Mouse (Mus musculus) cerebellum, adult (tissue): ENCODE results near the gene Arhgap15.

Source experiments
- ATAC-seq: cut with Nextera tagmentation; 2 replicates; pipeline ENCODE4 v1.9.2; 2017; ENCODE audit warnings: mild to moderate bottlenecking, moderate library complexity, mixed read lengths; ENCODE audit not compliant: insufficient number of reproducible peaks, low FRiP score, low TSS enrichment

Arhgap15 gene

DNA sequence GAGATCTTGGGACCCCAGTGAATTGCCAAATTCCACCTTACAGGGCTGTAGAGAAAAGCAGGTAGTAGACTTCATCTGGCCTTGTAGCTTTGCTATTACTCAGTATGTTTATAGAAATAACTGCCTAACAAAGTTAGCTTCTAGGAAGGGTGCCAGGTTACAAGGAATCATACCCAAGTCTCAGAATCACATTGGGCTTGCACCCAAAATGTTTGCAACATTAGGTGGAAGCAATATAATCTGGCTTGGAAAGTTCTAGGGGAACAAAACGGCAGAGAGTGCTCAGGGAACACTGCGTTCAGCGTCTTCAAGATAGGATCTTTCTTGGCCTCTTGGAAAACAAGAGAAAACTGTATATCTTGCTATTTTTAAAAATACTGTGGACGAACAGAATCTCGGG lies 158.9 kb downstream of the Arhgap15 start:
- no peak for ATAC-seq

DNA sequence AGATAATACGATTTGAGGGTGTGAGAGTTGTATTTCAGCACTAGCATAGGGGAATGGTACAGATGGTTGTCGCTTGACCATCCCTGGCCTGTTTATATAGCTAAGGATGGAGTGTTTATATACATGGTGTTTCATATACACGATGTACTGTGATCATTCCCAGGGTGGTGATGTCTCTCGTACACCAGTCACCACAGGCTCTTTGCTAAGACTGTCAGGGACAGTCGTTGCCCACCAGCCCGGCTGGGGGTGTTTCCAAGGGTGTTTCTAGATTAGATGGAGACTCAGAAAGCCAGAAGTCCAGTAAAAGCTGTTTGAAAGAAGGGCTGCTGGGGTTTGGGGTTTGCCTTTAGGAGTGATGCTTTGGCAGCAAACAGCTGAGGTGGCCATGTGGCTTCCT lies 165.5 kb downstream of the Arhgap15 start:
- ATAC-seq: no peak

DNA sequence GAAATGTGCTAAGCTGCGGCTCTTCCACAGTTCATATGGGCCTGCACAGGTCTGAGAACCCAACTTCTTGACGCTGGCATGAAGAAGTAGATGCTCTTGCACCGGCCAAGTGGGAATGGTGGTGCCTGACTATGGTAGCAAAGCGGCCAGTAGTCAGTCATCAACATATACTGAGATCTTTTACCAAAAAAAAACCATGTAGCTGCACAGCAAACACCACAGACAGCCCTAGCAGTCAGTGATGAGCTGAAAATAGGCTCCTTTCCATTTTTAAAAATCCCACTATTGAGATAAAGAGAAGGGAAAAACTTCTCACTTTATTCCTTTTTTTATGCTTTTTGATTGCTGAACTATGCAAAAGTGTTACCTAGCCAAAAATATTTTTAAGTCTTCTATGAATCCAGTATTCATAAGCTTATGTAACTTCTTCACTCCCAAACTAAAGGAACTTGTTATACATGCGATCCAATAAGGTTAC lies 175.3 kb downstream of the Arhgap15 start:
- no peak for ATAC-seq

DNA sequence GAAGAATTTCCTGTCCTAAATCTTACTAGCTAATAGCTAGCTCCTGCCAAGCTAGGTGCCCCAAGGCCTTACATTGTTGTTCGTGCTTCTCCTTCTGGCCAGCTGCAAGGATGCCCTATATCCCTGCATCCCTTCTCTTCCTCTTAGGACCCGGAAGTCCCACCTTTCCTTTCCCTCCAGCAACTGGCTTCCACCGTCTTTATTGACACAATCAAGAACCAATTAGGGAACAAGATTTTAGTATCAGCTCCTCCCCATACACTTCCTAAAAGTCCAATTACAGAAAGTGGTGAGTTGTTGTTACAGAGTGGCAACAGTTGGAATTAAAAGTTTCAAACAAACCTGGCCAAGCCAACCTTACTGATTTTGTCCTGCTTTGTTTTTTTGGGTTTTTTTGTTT lies 183.1 kb downstream of the Arhgap15 start:
- ATAC-seq: no peak

DNA sequence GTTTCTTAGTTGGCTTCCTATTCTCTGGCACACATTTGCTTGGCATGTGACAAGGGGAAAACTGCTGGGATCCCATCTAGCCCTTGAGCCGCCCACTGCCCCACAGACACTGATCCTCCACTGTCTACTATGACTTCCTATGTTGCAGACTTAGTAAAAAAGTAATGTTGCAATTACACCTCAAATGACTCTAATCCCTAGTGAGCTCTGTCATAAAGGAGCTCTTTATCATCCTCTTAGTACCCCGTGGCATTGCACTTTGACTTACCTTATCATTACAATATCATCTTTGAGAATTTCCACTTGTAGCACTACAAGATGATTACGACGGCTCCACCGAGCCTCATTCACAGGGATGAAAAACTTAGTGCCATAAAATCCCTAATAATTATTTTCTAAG lies 190.6 kb downstream of the Arhgap15 start:
- ATAC-seq: no peak

DNA sequence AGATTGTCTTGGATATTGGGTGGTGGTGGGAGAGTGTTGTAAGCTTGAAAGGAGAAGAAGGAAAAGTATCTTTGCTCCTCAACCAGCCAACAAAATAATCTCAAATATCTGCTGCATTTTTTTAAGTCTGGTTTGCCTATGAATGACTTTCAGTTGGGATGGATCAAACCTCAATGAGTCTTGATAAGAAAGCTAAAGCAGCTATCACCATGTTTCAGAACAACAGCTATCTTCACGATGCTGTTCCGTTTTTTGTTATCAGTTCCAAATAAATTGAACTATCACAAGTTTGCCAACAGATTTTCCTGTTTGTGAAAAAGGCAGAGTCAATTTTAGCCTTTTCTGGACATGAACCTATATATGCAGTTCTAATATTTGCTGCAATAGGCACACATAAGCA lies 197.1 kb downstream of the Arhgap15 start:
- no peak for ATAC-seq

DNA sequence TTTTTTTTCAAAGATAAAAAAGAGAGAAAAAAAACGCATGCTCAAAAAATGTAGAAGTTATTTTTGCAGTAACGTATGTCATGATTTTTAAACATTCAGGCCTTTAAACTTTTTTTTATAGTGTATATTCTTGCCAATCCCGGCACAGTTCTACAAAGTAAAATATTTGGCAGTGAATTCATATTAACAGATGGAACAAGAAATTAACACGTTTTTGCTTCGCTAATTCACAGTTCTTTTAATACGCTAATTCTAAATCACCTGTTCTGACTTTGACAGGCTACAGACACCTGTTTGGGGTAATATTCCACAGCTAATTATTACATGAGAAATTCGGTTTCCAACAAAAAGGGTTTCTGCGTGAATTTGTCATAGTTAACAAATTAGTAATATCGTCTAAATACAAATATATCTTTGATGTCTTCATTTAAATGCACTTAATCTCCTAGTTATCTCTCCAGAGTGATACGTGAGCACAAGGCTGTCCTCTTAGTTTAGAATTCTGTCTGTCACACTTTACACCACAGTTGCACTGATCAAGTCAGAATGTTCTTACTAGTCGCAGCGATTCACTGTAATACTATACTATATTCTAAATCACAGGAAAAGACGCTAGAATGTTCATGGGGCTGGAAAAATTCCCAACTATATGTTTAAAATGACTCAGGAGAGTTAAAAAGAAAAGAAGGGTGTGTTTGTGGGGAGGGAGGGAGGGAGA lies 201.3 kb downstream of the Arhgap15 start:
- no peak for ATAC-seq

DNA sequence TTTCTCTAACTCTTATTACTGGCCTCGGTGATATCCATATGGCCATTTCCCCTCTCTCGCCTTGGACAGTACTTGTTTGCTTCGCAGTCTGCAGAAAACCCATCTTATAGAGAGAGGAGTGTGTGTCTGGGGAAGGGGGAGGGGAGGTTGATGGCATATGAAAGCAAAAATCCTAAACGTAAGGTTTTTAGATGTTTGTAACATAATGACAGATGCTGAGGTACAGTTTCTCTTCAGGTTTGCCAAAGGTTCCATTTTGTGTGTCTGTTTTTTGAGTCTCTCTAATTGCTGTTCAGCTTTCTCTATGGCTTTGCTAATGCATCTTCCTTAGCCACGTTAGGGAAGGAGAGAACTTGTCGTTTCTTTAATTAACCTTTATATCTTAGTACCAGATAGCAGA lies 202.1 kb downstream of the Arhgap15 start:
- no peak for ATAC-seq

DNA sequence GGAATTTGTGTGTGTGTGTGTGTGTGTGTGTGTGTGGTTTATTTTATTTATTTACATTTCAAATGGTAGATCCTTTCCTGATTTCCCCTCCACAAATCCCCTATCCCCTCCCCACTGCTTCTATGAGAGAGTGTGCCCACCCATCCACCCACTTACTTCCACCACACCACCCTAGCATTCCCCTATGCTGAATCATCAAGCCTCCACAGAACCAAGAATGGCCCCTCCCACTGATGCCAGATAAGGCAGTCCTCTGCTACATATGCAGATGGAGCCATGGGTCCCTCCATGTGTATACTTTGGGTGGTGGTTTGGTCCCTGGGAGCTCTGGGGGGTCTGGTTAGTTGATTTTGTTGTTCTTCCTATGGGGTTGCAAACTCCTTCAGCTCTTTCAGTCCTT lies 210.6 kb downstream of the Arhgap15 start:
- ATAC-seq: no peak

DNA sequence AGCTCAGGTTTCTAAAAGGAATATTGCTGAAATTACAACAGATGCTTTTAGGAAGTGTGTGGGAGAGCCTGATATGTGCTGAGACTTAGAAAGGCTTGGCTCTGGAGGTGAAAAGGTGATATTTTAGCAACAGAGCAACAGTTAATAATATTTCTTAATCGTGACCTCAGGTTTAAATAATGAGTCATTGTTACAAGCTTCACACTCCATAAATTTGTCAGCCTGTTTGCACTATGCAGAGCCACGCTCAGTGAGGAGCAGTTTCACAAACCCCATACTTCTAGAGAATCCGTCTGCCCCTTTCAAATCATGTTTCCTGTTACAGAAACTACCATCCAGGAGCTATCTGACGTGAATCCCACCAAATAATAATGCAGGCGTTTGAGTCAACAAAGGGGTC lies 213.8 kb downstream of the Arhgap15 start:
- no peak for ATAC-seq

DNA sequence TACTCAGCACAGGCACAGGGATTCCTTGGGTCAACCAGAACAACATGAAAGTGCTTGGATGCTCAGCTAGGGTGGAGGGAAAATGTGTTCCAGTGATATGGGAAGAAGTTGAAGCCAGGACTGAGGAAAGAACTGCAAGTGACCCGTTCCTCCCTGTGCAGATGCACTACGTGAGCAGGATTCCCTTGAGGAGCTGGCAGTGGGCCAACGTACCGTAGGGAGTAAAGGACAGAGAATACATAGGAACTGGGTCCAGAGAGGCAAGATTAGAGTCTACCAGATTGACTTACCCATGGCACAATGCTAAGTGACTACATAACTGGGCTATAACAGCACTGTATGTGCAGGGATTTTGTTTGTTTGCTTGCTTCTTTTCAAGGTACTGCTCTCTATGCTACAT lies 220.0 kb downstream of the Arhgap15 start:
- no peak for ATAC-seq

DNA sequence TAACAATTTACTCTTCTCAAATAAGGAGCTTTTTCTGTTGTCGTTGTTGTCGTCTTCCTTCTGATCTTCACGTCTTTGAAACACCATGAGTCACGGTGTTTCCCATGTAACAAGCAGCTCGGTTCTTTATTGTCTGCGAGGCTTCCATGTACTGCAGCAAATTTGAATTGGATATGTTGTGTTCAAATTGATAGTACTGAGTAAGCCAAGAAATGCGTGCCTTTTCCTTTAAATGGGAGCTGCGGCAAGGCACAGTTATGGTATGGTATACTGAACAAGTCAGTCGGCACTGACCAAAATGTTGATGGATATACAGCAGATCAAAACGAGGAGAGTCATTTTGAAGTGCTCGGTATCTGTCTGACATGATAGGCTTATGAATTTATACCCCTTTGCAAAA lies 229.1 kb downstream of the Arhgap15 start:
- no peak for ATAC-seq

DNA sequence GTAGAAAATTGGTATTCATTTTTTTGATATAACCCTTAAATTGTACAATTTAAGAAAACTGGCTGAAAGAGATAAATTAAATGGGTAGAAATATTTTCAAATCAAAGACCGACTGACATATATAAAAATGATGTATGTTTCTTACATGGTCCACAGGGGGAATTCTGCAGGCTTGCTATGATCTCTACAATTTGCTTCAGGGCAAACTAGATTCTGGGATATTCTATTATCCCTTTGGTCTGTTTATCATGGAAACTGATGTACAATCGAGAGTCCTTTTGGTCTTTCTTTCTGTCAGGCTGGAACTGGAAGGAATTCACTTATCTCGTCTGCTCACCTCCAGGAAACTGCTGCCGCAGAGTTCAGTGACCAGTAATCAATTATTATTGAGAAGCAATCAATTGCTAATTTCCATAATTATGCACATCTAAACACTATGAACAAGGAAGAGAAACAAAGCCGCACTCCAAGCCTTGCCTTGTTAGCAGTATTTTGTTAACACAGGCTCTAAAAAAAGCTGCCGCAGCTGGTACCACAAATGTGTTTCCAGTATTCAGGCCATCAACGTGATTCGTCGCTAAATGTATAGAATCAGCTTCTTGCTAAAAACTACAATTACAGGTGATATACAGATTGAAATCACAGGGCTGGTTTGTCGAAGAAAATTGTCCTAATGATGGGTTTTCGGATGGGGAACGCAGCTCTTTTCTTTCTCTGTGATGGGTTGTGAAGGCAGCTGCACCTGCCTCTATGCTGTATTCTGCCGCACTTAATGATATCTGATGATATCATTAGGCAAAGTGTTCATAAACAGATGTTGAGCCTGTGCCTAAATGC lies 229.8 kb downstream of the Arhgap15 start:
- no peak for ATAC-seq

DNA sequence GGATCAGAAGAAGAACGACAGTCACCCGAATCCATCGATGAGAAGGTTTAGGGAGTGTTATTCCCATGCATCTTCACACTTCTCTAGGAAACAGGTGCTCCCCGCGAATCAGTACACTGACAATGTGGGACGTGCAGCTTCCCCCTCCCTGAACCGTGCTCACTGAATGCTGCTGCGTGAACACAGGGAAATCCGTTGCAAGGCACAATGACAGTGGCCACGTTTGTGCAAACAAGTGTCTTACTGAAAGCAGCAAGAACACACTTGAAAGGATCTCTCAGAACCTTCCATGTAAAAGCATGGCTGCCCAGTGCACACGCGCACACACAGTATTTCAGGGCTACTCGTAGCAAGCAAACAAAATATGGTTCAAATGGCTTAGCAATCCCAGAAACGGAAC lies 237.4 kb downstream of the Arhgap15 start:
- no peak for ATAC-seq

DNA sequence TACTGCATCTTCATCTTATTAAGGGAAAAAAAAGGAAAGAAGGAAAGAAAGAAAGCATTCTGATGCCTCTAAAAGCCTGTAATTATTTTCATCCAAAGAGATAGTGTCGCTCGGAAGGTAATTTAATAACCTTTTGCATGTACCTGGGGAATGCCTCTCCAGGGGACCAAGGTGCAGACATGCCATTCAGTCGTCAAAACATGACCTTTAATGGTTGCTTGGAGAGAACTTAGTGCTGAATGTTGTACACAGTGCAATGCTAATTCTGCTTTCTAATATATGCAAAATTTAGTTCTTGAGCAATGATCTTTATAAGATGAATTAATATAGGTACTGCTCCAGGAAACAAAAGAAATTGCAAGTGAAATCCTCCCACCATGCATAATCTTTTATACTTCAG lies 239.3 kb downstream of the Arhgap15 start:
- ATAC-seq: no peak

DNA sequence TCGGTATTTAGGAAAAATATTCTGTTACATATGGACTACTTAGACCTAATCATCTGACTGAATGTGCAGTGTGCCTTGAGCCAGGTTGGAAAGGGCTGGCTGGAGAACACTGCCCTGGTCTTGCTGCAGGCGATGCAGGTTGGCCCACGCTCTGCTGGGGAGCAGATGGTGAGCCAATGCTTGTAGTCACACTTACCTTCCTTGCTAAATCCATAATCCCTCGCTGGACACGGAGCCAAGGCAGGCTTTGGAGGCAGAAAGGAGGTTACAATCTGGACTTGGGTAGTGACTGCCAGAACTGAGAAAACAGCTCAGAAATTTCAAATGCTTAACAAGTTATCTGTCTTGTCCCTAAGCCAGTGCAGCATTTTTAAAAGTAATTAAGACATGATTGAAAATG lies 241.2 kb downstream of the Arhgap15 start:
- peak; percentile 100 for ATAC-seq

DNA sequence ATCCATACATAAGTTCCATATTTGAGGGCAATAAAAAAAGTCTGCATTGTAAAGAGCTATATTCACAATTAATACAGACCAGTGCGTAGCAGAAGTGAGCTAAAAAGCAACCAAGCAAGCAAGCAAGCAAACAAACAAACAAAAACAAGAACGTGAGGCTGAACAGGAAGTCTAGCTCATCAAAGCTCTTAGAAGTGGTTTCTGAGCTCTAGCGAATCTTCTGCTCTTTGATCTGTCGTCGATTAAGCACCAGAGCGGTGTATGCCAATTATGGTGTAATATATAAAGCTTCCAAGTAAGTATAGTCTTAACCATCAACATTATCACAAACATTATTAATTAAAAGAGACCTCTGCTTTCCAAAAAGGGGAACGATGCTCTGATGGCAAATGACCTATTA lies 243.9 kb downstream of the Arhgap15 start:
- ATAC-seq: no peak

DNA sequence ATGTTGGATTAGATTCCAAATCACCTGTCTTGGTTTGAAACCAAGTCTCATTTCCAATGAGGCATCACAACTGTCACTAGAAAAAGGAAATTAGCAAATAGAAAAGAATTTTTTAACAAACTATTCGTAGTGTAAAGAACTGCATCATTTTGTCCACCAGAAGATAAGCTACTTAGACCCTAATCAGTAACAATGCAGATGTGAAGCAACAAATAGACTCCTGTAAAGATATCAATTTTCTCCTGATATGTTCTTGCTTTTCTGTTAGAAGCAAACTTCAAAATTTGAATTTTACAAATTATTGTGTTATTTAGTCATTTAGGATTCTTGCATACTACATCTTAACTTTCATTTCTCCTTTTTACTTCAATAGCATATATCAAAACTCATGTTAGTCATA lies 253.8 kb downstream of the Arhgap15 start:
- ATAC-seq: no peak

DNA sequence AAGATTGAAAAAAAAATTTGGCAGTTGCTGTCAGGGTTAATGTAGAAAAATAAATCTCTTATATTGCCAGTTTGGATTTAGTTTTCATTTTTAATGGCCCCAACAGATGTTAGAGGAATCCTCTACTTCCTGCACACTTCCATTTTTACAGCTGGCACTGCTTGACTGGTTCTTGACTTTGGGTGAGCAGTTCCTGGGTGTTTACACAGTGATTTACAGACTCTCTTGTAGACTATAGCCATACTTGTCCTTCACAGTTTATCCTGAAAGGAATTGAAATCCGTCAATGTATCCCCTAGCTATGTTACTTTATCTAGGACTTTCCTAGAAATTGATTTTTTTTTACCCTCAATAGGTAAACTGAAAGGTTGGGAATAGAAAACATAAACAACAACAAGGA lies 261.6 kb downstream of the Arhgap15 start:
- ATAC-seq: no peak

DNA sequence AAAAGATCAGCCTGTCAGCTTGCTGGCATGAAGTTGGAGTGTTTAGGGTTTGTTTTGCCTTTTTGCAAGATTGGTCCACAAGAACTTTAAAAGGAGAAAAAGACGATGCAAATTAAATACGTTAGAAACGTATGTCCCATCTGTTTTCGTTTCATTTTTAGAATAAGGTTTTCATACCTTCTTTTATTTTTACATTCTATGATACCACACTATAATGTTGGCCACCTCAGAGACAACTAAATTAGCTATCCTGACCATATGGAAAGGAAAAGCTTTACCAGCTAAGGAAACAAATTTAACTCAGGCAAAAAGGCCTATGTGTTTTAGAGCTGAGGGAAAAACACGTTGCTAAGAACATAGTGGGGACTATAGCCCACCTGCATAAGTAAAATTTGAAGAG lies 264.8 kb downstream of the Arhgap15 start:
- no peak for ATAC-seq

DNA sequence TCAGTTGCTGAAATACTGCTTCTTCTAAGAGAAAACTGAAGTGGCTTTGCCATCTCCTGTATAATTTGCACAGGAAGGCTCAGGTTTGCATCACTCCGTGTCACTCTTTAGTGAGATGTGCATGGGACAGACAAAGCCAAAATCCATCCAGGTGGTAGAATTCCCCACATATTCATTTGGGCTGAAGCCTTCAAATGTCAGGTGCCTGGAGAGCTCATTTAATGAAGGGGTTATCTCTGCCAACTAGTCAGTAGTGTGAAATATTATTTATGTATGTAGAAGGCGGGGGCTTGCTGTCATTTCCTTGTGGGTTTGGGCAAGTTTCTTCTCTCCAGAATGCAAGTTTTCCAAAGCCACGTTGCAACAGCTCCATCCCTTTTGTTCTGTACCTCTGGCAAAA lies 268.1 kb downstream of the Arhgap15 start:
- ATAC-seq: peak; percentile 62
